In the genomic region with DNA sequence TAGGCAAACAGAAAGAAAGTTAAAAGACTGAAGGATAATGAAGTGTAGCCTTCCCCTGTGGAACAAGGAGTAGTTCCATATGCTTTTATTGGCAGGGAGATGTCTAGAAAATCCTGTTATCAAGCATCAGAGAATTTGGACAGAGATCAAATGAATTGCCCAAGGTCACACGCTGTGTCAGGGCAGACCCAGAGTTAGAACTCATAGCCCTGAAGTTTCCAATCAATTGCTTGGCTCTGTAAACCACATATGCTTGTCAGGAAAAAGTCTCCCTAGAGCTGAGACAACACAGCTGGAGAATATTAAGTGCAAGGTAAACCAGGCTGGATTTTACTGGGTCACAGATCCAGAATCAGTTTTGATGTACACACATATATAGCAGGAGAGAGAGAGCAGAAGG, we compare ENCODE assay signal across 22 mouse cellular contexts.
DNase-seq lines count a peak whose midpoint lies in the region; ATAC-seq and TF ChIP-seq lines count a peak whose summit lies in the region.
"Had no signal": no experiment of that assay in that cellular context is flagged by ENCODE, and none has a peak within 500 bp of the region (broad histone marks: within the 10 kb centered on the region; RNA-seq: fewer than 3 reads in every experiment).

No protein-coding gene starts in this region.

- no peaks in the 10 kb centered on the region for H3K9me3 ChIP-seq in embryonic facial prominence, embryonic 14.5 days (ENCODE audit: control insufficient read depth, low read length)
- H3K9me3 ChIP-seq in embryonic facial prominence, embryonic 10.5 days: no peaks in the 10 kb centered on the region
- H3K9me3 ChIP-seq in lung, embryonic 14.5 days (ENCODE audit: low read depth, low read length): no peaks in the 10 kb centered on the region
- no peaks in the 10 kb centered on the region for H3K9me3 ChIP-seq in lung, embryonic 16.5 days (ENCODE audit: control insufficient read depth, low read length)
- no peaks in the 10 kb centered on the region for H3K9me3 ChIP-seq in lung, postnatal 0 days (ENCODE audit: low read length)
- H3K9me3 ChIP-seq: embryonic facial prominence, embryonic 13.5 days; forebrain, embryonic 13.5 days; forebrain, embryonic 15.5 days; G1E had no signal

- H3K27ac ChIP-seq in embryonic facial prominence, embryonic 14.5 days (replicated peaks; ENCODE audit: low read depth, low read length): no peak overlapping the region
- H3K27ac ChIP-seq in embryonic facial prominence, embryonic 10.5 days (replicated peaks): no peak overlapping the region
- no peak overlapping the region for H3K27ac ChIP-seq in lung, embryonic 14.5 days (ENCODE audit: low read depth)
- H3K27ac ChIP-seq in lung, embryonic 16.5 days (ENCODE audit: low read length): no peak overlapping the region
- no peak overlapping the region for H3K27ac ChIP-seq in lung, postnatal 0 days (ENCODE audit: low read length)
- H3K27ac ChIP-seq: embryonic facial prominence, embryonic 13.5 days; forebrain, embryonic 13.5 days; forebrain, embryonic 15.5 days had no signal

- no peak overlapping the region for H3K4me3 ChIP-seq in embryonic facial prominence, embryonic 14.5 days (ENCODE audit: low read depth, low read length)
- no peak overlapping the region for H3K4me3 ChIP-seq in embryonic facial prominence, embryonic 10.5 days
- H3K4me3 ChIP-seq in lung, embryonic 14.5 days (ENCODE audit: low read depth, low read length): no peak overlapping the region
- H3K4me3 ChIP-seq in lung, embryonic 16.5 days (ENCODE audit: low read length): no peak overlapping the region
- H3K4me3 ChIP-seq in lung, postnatal 0 days (ENCODE audit: low read depth, low read length): no peak overlapping the region
- H3K4me3 ChIP-seq: embryonic facial prominence, embryonic 13.5 days; forebrain, embryonic 13.5 days; forebrain, embryonic 15.5 days had no signal

- TF ChIP-seq EP300 in lung, postnatal 0 days (IDR thresholded peaks at IDR 0.05): no peak

- no peak overlapping the region for H3K9ac ChIP-seq in embryonic facial prominence, embryonic 14.5 days (ENCODE audit: low read depth, low read length)
- no peak overlapping the region for H3K9ac ChIP-seq in lung, embryonic 14.5 days
- H3K9ac ChIP-seq in lung, embryonic 16.5 days (ENCODE audit: low read length): no peak overlapping the region
- H3K9ac ChIP-seq in lung, postnatal 0 days (replicated peaks; ENCODE audit: low read depth): no peak overlapping the region
- H3K9ac ChIP-seq: embryonic facial prominence, embryonic 13.5 days; forebrain, embryonic 13.5 days; forebrain, embryonic 15.5 days; forebrain, postnatal 0 days had no signal

- H3K36me3 ChIP-seq in embryonic facial prominence, embryonic 14.5 days (ENCODE audit: control insufficient read depth, insufficient read depth, low read length): no peaks in the 10 kb centered on the region
- H3K36me3 ChIP-seq in embryonic facial prominence, embryonic 10.5 days (replicated peaks): no peaks in the 10 kb centered on the region
- H3K36me3 ChIP-seq in lung, embryonic 14.5 days (ENCODE audit: insufficient read depth): no peaks in the 10 kb centered on the region
- H3K36me3 ChIP-seq in lung, embryonic 16.5 days (ENCODE audit: control insufficient read depth, insufficient read depth, low read length): no peaks in the 10 kb centered on the region
- H3K36me3 ChIP-seq in lung, postnatal 0 days (ENCODE audit: insufficient read depth, low read length): no peaks in the 10 kb centered on the region
- H3K36me3 ChIP-seq: embryonic facial prominence, embryonic 13.5 days; forebrain, embryonic 15.5 days; G1E had no signal

- H3K4me2 ChIP-seq in embryonic facial prominence, embryonic 14.5 days (ENCODE audit: low read depth, low read length): no peak overlapping the region
- no peak overlapping the region for H3K4me2 ChIP-seq in lung, embryonic 14.5 days
- no peak overlapping the region for H3K4me2 ChIP-seq in lung, embryonic 16.5 days (ENCODE audit: low read depth, low read length)
- no peak overlapping the region for H3K4me2 ChIP-seq in lung, postnatal 0 days (replicated peaks; ENCODE audit: low read depth, low read length)
- H3K4me2 ChIP-seq: embryonic facial prominence, embryonic 13.5 days; forebrain, embryonic 13.5 days; forebrain, embryonic 15.5 days had no signal

- no peaks in the 10 kb centered on the region for H3K27me3 ChIP-seq in embryonic facial prominence, embryonic 14.5 days (replicated peaks; ENCODE audit: control insufficient read depth, insufficient read depth, low read length)
- no peaks in the 10 kb centered on the region for H3K27me3 ChIP-seq in embryonic facial prominence, embryonic 10.5 days (replicated peaks; ENCODE audit: low read depth, poor library complexity, severe bottlenecking)
- no peaks in the 10 kb centered on the region for H3K27me3 ChIP-seq in lung, embryonic 14.5 days (ENCODE audit: insufficient read depth, low read length)
- no peaks in the 10 kb centered on the region for H3K27me3 ChIP-seq in lung, embryonic 16.5 days (ENCODE audit: control insufficient read depth, insufficient read depth, low read depth, low read length)
- H3K27me3 ChIP-seq in lung, postnatal 0 days (replicated peaks; ENCODE audit: insufficient read depth, low read length): no peaks in the 10 kb centered on the region
- H3K27me3 ChIP-seq: CH12.LX; embryonic facial prominence, embryonic 13.5 days; forebrain, embryonic 13.5 days; forebrain, embryonic 15.5 days had no signal

- peak; percentile 60; the same call in 1 of the 2 replicates for ATAC-seq in embryonic facial prominence, embryonic 14.5 days (ENCODE audit: low read depth)
- peak; percentile 63; the same call in 1 of the 2 replicates for ATAC-seq in lung, embryonic 14.5 days (ENCODE audit: insufficient read depth)
- ATAC-seq in lung, embryonic 16.5 days (ENCODE audit: low read depth): peak; percentile 62
- no peak for ATAC-seq in lung, postnatal 0 days
- ATAC-seq: CD4-positive, CD25-positive, alpha-beta regulatory T cell, adult 4 months; forebrain, embryonic 13.5 days; forebrain, embryonic 15.5 days; forebrain, postnatal 0 days had no signal

- WGBS in embryonic facial prominence, embryonic 14.5 days: 63% methylated on average over 1 of the region's 1 CpGs
- 81% methylated on average over 1 of the region's 1 CpGs for WGBS in embryonic facial prominence, embryonic 10.5 days
- WGBS in lung, embryonic 14.5 days: 64% methylated on average over 1 of the region's 1 CpGs
- WGBS in lung, embryonic 16.5 days: 57% methylated on average over 1 of the region's 1 CpGs
- WGBS in lung, postnatal 0 days: 68% methylated on average over 1 of the region's 1 CpGs

- TF ChIP-seq CTCF in lung, embryonic 14.5 days (IDR thresholded peaks at IDR 0.05; ENCODE audit: low read depth): no peak
- no peak for TF ChIP-seq CTCF in lung, postnatal 0 days (IDR thresholded peaks at IDR 0.05)

- no peaks in the 10 kb centered on the region for H3K4me1 ChIP-seq in embryonic facial prominence, embryonic 14.5 days (ENCODE audit: control insufficient read depth, insufficient read depth, low read length)
- no peaks in the 10 kb centered on the region for H3K4me1 ChIP-seq in embryonic facial prominence, embryonic 10.5 days
- no peaks in the 10 kb centered on the region for H3K4me1 ChIP-seq in lung, embryonic 14.5 days (ENCODE audit: insufficient read depth)
- H3K4me1 ChIP-seq in lung, embryonic 16.5 days (replicated peaks; ENCODE audit: control insufficient read depth, insufficient read depth, low read length): no peaks in the 10 kb centered on the region
- H3K4me1 ChIP-seq in lung, postnatal 0 days (ENCODE audit: insufficient read depth, low read depth, low read length): no peaks in the 10 kb centered on the region
- H3K4me1 ChIP-seq: embryonic facial prominence, embryonic 13.5 days; forebrain, embryonic 13.5 days; forebrain, embryonic 15.5 days had no signal

- DNase-seq in embryonic facial prominence, embryonic 14.5 days (ENCODE audit: low spot score): peak; percentile 58
- DNase-seq in embryonic facial prominence, embryonic 10.5 days (ENCODE audit: low spot score): no peak
- DNase-seq in lung, embryonic 14.5 days: peak; percentile 69
- no peak for DNase-seq in lung, postnatal 25 days (ENCODE audit: low spot score)
- DNase-seq in lung, postnatal 0 days (ENCODE audit: low spot score): no peak
- DNase-seq: adrenal gland, adult 2 months; adrenal gland, postnatal 10 days; adrenal gland, postnatal 25 days; B cell, adult 2 months; cerebellum, adult 11 months; cerebellum, adult 18-20 months; cerebellum, adult 8-10 months; cerebellum, postnatal 10 days; cerebellum, postnatal 25 days; forebrain, postnatal 0 days had no signal

Comparison
In these comparisons a context has a peak if more than half of its experiments do, and no peak if none do; other contexts are left out.
1. DNase-seq: peak in embryonic facial prominence, embryonic 14.5 days (single experiment) and lung, embryonic 14.5 days (single experiment); none in embryonic facial prominence, embryonic 10.5 days (single experiment), lung, postnatal 25 days (single experiment) and lung, postnatal 0 days (single experiment).